Mouse (Mus musculus) frontal cortex, postnatal 10 days (tissue): ENCODE results near the gene Cma2.
"Not testable (repeated sequence)": the region's sequence is repeated elsewhere in the genome, so short reads cannot be mapped to it uniquely, and the experiment has no call there.

Source experiments
- DNase-seq, 2 experiments: peaks; one replicate each; pipeline ENCODE4 v3.0.0; 2022; ENCODE audit warnings: low spot score in 2 of 2, mixed read lengths in 1 of 2

Cma2 gene

DNA sequence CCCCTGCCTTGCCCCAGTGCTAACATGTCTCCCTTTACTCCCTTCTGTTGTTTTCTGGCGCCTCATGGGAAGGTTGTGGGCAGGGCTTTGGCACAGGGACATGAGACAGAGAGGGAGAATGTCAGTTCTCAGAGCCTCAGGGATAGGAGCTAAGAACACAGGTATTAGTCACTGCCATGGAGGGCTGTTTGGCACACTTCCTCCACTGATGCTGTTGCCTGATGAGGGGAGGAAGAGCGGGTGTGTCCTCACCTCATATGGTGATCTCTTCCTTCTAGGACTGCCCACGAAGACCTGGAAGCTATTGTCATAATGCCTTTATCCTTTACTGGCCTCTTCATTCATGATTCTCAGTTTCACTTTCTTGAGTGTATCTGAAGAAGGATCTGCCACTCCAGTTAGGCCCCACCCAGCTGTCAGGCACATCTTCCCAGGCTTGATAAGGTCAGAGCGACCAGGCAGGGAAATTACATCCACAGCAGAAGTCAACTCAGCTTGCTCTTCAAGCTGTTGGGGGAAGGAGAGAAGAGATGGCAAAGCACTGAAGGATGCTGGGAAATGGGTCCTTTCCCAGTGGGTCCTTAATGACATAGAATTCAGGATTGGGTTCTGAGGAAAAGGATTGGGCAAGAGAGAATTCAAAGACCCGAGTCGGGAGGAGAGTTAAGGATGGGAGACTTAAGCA is at the start of gene Cma2:
Cma2 (plus strand) TSS at position 635 of the 685 bp plus-strand sequence.
- DNase-seq, result no peak

DNA sequence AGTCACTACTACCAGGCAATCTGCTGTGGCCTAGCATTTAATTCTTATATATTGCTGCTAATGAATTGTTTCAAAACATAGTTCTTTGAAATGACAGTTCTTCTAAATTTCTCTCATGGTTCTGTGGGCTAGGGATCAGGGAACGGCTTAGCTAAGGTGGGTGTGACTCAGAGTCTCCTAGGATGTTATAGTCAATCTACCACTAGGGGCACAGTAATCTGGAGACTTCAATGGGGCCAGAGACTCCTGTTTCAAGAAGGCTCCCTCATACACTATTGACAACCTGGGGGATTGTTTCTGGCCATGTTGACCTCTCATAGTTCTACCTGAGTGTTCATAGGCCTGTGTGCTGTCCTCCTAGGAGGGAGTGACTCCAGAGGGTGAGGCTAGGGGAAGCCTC is 45.3 kb upstream of the Cma2 start:
- no peak for DNase-seq

DNA sequence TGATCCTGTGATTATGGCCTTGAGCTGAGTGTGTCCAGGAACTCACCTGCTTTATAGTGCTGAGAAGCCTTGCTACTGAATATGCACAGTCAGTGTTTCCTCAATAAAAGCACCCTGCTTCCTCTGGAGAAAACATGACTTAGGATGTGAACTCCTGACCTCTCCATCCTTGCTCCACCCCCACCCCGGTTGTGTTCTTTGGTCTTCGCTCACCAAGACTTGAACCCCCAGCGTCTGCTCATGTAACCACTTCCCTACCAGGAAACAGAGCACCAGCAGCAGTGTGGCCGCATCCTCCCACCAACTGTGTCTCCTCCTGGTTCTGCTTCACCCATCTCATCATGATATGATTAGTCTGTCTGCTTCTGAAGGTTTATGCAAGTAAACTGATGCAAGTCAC is 37.4 kb upstream of the Cma2 start:
- no peak for DNase-seq

DNA sequence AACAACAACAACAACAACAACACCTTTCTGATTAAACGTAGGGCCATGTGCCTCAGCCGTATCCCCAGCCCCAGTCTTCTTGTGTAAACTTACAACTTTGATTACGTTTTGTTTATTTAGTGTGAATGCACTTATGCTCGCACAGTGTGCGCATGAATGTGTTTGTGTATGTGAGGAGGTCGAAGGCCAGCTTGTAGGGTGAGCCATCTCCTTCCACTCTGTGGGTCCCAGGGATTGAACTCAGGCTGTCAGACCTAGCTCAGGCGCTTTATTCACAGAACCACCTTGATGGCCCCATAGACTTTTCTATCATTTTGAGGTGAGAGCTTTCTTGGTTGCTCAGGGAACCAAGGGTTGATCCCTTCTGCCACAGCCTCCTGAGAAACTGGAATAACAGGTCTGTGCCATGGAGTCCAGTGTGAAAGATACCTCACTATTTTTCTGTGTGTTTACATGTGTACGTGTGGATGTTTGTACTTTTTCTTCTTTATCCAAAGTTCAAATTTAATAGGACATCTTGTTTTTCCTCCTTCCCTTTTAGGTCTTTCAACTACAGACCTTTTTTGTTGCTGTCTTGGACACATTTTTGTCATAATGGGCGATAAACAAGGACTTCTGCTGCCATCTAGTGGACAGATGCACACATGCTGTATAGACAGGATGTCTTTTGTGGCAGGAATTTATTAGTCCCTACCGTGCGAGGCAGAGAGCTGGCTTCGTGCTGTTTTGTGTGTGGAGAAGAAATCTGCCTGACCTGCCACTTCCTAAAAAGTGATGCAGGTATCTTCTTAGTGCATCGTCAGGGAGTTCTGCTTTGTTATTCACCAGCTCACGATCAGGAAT is 32.3 kb upstream of the Cma2 start:
- peak in 1 of 2 experiments; percentile 61 for DNase-seq

DNA sequence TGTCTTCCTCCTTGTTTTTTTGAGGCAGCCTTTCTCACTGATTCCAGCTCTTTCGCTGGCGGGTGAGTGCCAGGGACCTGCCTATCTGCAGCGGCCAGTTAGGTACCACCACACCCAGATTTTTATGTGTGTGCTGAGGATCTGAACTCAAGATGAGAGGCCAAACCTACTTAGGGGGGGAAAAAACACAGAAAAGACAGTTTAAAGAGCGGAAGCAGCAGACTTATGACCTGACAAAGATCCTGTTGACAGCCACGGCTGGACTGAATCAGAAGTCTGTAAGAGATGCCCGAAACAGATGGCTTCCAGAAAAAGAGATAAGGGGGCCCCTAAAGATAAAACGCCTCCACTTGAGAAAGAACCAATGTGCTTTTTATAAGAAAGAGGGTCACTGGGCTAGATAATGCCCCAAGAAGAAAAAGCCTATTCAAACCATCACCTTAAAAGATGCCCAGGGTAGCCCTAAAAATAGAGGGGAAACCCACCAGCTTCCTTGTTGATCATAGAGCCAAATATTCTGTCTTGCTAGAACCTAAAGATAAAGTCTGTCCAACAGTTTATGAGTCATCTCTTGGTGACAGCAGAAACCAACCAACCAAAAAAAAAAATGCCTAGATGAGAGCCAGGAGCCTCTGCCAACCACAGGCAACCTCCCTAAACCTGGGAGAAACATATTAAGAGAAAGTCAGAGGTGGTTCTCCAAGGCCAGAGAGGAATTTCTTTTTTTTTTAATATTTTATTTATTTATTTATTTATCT is 28.1 kb upstream of the Cma2 start:
- DNase-seq, result no peak

DNA sequence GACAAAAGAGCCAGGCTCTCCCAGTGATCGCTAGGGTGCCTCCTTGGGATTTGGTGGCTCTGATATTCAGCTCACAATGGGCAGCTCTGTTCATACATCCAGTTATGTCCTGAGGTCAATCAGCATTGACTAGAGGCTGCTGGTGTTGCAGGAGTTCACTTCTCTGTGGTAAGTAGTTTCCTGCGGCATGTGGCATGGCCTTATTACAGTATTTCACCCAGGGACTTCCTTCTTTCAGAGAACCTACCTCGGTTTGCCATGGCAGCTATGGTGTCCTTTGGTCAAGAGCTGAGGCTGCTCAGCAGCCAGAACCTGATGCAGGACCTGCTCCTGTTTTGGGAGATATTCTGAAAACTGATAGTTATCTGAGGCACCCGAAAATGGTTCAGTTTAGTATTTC is 23.9 kb upstream of the Cma2 start:
- no peak for DNase-seq

DNA sequence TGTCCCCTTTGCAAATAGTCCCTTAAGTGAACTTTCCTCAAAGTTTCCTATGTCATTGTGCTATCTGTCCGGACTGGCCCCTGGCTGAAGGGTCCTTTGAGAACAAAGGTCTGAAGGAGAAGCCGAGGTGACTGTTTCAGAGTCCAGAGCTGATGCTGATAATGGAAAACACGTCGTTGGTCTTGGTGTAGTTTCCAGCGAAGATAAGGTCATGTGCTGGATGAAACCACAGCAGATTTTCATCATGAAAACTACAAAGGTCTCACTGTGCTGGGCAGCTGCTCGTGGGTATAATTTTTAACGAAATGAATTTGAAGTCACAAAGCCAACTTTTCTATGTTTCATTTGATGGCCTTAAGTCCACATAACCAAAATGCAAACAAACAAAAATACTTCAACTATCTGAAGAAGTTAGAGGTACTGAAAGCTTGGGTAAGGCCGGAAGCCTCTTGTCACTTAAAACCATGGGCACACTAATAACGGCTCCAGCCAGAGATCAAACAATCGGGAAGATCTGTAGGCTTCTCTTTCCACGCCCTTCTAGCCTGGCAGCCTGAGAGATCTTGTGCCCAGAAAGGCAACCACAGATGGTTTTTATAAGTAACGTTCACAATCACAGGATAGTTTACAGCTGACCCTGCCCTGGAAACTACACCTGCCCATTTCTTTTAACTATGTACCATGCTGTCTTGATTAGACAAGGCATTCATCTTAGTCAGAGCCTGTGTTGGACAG is 21.4 kb upstream of the Cma2 start:
- DNase-seq, result no peak

DNA sequence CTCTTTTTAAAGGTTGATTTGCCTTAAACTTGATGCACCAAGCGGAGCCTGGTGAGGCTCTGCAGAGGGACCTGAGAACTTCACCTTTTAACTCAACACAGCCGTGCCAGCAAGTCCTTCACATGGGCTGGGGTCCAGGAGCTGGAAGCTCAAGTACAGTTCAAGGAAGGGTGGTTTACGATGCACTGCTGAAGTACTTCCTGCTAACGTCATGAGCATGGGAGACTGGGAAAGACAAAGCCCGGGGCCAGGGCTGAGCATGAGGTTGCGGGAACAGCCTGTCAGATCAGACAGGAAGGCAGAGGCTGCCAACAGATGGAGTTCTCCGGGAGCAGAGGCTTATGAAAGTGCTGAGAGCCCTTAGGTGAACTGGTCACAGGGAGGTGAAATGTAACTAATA is 17.2 kb upstream of the Cma2 start:
- no peak for DNase-seq

DNA sequence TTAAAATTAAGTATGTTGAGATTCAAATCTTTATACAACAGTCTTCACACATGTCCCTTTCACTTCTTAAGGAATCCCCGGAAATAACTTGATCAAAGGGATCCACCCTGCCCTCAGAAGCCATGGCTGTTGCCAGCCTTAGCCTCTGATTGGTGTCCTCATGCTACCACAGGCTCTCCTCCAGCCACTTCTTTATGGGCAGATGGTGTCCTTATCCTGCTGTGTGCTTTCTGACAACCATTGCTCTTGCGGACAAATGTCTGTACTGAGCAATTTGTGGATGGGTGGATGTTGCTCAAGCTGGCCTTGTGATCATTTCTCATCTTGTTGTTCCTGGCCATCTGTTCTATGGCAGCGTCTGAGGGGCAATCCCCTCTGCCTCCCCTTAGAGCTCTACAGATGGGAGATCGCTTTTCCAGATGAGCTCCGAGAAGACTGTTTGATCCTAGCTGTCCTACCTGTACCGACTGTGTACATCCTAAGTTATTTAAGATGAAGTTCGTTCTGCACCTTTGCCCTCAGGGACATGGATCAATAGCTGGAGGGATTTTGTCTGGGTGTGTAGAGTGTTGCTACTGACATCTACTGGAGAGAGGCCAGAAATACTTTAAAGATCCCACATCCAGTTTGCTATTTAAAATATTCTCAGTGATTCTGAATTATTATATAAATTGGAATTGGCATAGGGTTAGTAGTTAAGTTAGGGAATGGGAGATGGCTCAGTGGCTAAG is 10.5 kb upstream of the Cma2 start:
- DNase-seq, result no peak

DNA sequence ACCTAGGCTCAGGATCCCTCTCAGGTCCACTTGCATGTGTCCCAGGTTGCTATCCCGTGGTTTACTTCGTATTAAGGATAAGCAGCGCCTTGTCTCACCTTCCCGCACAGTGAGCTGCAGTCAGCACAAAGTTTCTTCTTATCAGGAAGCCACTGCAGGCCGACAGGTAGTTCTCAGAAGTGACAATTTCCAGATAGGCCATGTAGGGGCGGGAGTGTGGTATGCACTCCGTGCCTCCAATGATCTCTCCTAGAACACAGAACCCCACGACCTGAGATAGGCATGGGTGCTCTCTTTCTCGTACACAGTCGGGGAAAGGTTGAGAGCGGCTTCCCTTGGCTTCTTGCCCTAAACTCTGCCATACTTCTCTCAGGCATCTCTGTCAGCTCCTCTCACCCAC is 7.2 kb upstream of the Cma2 start:
- DNase-seq, result no peak

DNA sequence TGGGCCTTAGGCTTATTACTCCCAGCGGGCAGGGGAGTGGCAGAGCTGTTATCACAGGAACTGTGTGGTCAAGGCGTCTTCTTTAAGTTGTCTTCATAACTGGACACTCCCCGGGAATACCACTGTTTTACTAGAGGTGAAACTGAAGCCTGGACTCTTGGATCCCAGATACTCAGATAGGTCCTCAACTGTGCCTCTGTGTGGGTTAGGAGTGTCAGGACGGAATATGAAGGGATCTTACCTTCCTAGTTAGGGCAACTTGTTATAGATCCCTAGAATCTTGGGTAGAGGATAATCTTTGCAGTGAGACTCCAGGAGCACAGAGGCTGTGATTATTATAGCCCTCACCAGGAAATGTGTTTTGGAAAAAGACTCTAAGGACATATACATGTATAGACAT is 6.2 kb upstream of the Cma2 start, which contains the start of gene Cma1:
Cma1 (minus strand) TSS at position 101 of the 400 bp plus-strand sequence.
- DNase-seq, result no peak

DNA sequence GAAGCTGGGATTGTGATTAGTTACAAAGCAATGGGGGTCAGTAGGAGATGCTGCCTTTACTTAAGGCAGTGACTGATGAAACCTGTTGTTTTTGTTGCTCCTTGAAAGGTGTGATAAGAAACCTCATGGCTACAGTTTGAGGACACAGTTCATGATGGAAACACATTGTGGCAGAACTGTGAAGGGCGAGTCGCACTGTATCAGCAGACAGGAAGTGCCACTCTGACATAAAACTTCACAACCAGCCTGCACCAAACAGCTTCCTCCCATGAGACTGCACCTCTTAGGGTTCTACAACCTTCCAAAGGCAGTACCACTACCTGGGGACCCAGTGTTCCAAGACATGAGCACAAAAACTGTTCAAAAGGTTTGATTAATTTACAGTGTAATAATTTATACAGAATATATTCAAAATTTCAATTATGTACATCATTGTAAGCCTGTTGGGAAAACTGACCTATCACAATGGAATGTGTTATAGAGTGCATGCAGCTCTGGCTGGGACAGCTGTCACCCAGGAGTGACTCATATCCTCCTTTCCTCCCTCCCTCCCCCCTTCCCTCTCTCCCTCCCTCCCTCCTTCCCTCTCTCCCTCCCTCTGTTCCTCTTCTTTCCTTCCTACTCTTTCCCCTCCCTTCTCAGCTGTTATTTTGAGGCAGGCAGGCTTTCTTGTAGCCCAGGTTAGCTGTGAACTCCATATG is 4.4 kb upstream of the Cma2 start:
- DNase-seq, result no peak

DNA sequence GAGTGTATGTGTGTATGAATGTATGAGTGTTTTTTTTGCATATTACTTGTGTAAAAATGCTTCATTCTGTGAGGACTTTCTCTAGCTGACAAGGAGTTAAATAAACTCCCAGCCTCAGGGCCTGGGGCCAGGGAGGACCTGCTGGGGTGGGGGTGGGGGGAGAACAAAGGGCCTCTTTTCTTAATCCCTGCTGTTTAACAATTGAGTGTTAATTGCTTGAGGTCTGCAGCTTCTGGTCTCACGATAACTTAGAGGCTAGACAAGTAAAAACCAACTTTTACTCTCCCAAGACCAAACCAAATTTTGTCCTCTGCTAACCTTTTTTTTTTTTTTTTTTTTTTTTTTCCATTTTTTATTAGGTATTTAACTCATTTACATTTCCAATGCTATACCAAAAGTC is 12.5 kb downstream of the Cma2 start:
- DNase-seq, result no peak

DNA sequence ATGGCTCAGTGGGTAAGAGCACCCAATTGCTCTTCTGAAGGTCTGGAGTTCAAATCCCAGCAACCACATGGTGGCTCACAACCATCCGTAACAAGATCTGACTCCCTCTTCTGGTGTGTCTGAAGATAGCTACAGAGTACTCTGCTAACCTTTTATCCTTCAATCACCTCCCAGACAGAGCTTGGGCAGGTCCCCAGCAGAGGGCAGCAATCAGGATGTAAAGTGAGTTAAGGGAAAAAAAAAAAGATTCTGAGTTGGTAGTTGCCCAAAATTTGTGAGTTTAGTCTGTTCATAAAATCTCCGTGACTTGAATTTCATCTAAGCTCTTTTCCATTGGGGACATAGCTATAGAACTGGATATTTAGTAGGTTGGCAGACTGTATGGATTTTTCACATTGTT is 13.1 kb downstream of the Cma2 start:
- DNase-seq, result not testable (repeated sequence)

DNA sequence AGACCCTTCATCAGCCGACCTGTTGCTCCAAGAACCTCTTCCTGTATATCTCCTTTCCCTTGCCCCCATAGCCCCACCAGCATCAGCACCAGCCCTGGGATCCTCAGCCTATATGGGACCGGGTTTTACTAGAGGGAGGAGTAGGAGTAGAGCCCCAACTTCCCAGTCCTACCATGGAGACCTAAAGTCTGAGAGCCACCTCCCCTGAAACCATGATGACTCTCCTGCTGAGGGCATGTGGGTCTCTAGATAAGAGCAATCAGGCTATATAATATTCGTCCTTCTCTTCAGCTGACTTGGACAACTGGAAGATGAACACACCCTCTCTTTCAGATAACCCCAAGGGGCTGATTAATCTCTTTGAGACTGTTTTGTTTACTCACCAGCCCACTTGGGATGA is 36.7 kb downstream of the Cma2 start:
- DNase-seq, result not testable (repeated sequence)

DNA sequence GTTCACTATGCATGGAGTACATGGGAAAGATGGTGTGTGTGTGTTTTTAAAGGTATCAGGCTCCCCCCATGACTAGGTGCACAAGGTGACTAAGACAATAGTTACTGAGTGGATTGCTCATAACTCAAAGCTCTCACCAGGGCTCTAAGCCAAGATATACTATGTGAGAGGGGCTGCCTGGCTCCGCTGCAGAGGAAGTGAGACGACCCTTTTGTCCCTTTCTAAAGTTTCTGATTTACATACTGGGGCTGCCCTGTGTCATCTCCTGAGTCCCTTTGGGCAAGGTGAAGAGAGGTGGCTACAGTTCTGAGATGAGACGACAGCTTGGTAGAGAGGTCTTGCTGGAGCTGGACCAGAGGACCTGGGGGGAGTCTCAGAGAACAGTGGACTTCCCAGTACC is 62.4 kb downstream of the Cma2 start:
- DNase-seq, result no peak

DNA sequence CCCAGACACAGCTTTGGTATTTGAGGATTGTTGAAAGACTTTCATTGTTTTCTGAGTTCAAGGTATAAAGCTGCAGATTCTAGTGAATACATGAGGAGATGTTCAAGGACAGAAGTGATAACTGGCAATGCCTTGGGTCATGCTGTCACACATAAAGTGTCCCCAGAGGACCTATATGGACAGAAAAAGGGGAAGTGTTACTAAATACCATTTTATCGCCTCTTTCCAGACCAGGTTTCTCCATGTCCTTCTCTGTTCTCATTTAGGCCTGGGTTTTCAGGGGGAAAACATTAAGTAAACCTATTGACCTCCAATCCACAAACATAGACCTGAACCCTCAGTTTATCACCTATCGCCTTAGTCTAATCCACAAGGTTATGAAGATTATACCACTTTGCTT is 63.1 kb downstream of the Cma2 start:
- no peak for DNase-seq

DNA sequence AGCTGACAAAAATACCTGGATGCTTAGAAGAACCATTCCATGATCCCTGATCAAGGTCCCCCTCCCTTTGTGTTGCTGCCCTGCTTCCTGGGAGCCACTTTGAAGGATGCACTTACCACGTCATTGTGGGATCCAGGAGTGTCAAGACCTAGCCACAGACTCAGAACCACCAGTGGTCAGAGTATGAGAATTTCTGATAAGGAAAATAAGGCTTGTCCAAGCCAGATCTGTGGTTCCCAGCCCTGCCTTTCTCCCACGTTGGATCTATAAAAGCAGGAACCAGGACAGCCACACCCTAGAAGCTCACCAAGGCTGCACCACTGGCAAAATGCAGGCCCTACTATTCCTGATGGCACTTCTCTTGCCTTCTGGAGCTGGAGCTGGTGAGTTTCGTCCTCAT is 66.9 kb downstream of the Cma2 start, which contains the start of gene Mcpt1:
Mcpt1 (plus strand) TSS at position 301 of the 400 bp plus-strand sequence.
- not testable (repeated sequence) for DNase-seq

DNA sequence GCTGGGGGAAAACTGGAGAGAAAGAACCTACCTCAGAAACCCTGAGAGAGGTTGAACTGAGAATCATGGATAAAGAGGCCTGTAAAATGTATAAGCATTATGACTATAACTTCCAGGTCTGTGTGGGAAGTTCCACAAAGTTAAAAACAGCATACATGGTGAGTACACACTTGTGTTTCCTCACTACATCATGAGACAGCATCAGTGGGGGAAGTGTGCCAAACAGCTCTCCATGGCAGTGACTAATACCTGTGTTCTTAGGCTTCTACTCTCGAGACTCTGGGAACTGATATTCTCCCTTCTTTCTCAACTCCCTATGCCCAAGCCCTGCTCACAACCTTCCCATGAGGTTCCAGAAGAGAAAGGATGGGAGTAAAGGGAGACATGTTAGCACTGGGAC is 68.7 kb downstream of the Cma2 start:
- no peak for DNase-seq

DNA sequence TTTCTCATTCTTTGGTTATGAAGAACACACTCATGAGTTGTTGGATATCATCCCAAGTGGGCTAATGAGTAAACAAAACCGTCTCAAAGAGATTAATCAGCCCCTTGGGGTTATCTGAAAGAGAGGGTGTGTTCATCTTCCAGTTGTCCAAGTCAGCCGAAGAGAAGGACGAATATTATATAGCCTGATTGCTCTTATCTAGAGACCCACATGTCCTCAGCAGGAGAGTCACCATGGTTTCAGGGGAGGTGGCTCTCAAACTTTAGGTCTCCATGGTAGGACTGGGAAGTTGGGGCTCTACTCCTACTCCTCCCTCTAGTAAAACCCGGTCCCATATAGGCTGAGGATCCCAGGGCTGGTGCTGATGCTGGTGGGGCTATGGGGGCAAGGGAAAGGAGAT is 70.5 kb downstream of the Cma2 start:
- not testable (repeated sequence) for DNase-seq
